24 mouse cellular contexts compared by ENCODE assay signal in the genomic region with DNA sequence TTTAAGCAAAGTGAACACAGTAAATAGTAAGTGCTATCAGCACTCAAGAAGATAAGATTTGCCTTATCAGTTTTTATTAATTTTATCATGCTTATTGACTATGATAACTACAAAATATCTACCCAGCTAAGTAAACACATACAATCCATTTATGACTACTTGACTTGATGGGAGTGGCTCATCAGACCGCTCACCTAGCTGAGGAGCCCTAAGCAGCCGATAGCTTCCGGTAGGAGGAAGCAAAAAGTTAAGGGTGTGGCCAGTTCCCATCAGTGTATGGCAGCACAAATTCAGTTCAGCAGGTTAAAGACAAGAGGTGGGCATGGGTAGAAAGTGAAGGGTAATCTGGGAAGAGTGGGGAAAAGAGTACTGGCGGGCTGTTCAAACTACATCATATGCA. TPM values are rescaled to one million over a fixed set of nuclear protein-coding genes. Genes with fewer than 3 reads are reported as not detected.
DNase-seq lines count a peak whose midpoint lies in the region; ATAC-seq and TF ChIP-seq lines count a peak whose summit lies in the region.
"Had no signal": no experiment of that assay in that cellular context is flagged by ENCODE, and none has a peak within 500 bp of the region (broad histone marks: within the 10 kb centered on the region; RNA-seq: fewer than 3 reads in every experiment).

No protein-coding gene starts in this region.

- H3K4me3 ChIP-seq in intestine, embryonic 14.5 days (ENCODE audit: low read depth, low read length), result no peak overlapping the region
- H3K4me3 ChIP-seq in intestine, postnatal 0 days (ENCODE audit: low read depth, low read length), result no peak overlapping the region
- H3K4me3 ChIP-seq in liver, embryonic 13.5 days (replicated peaks), result no peak overlapping the region
- no peak overlapping the region for H3K4me3 ChIP-seq in liver, postnatal 0 days (ENCODE audit: low read depth, low read length)
- no peak overlapping the region for H3K4me3 ChIP-seq in intestine, embryonic 15.5 days (replicated peaks)
- H3K4me3 ChIP-seq: embryonic facial prominence, embryonic 10.5 days; embryonic facial prominence, embryonic 12.5 days; forebrain, embryonic 13.5 days; forebrain, embryonic 15.5 days had no signal

- no peak overlapping the region for H3K9ac ChIP-seq in intestine, embryonic 14.5 days (ENCODE audit: low read length)
- no peak overlapping the region for H3K9ac ChIP-seq in intestine, postnatal 0 days (ENCODE audit: low read depth, low read length)
- H3K9ac ChIP-seq in liver, embryonic 13.5 days, result no peak overlapping the region
- H3K9ac ChIP-seq in liver, postnatal 0 days (replicated peaks), result no peak overlapping the region
- H3K9ac ChIP-seq in intestine, embryonic 15.5 days, result no peak overlapping the region
- H3K9ac ChIP-seq: forebrain, embryonic 15.5 days had no signal

- no peak overlapping the region for H3K27ac ChIP-seq in intestine, embryonic 14.5 days (ENCODE audit: low read depth)
- no peak overlapping the region for H3K27ac ChIP-seq in intestine, postnatal 0 days (ENCODE audit: low read depth, low read length)
- 0 out of 2 replicates have a peak overlapping the region, but pooled peaks have one; percentile 63 for H3K27ac ChIP-seq in liver, embryonic 13.5 days
- H3K27ac ChIP-seq in liver, postnatal 0 days (ENCODE audit: low read depth), result no peak overlapping the region
- no peak overlapping the region for H3K27ac ChIP-seq in intestine, embryonic 15.5 days
- H3K27ac ChIP-seq: embryonic facial prominence, embryonic 10.5 days; embryonic facial prominence, embryonic 12.5 days; forebrain, embryonic 13.5 days; forebrain, embryonic 15.5 days had no signal

- no peak for TF ChIP-seq CTCF in intestine, postnatal 0 days (IDR thresholded peaks at IDR 0.05; ENCODE audit: low read depth)
- TF ChIP-seq CTCF in liver, postnatal 0 days (IDR thresholded peaks at IDR 0.05; ENCODE audit: low read depth), result no peak

- peaks cover 4% of the 10 kb centered on the region; the same call in 1 of the 2 replicates for H3K27me3 ChIP-seq in intestine, embryonic 14.5 days (replicated peaks; ENCODE audit: control insufficient read depth, insufficient read depth, low read length)
- peaks cover 16% of the 10 kb centered on the region for H3K27me3 ChIP-seq in intestine, postnatal 0 days (replicated peaks; ENCODE audit: control insufficient read depth, insufficient read depth, low read length)
- no peaks in the 10 kb centered on the region for H3K27me3 ChIP-seq in liver, embryonic 13.5 days
- H3K27me3 ChIP-seq in liver, postnatal 0 days (ENCODE audit: insufficient read depth, low read length), result no peaks in the 10 kb centered on the region
- no peaks in the 10 kb centered on the region for H3K27me3 ChIP-seq in intestine, embryonic 15.5 days (replicated peaks)
- H3K27me3 ChIP-seq: CH12.LX; forebrain, embryonic 13.5 days; forebrain, embryonic 15.5 days had no signal

- no peaks in the 10 kb centered on the region for H3K4me1 ChIP-seq in intestine, embryonic 14.5 days (replicated peaks; ENCODE audit: control insufficient read depth, insufficient read depth, low read length)
- H3K4me1 ChIP-seq in intestine, postnatal 0 days (replicated peaks; ENCODE audit: control insufficient read depth, insufficient read depth, low read length), result no peaks in the 10 kb centered on the region
- peaks cover 45% of the 10 kb centered on the region for H3K4me1 ChIP-seq in liver, embryonic 13.5 days (replicated peaks)
- 0 out of 2 replicates have a peak, but pooled peaks cover 3% of the 10 kb centered on the region for H3K4me1 ChIP-seq in liver, postnatal 0 days (ENCODE audit: insufficient read depth)
- H3K4me1 ChIP-seq in intestine, embryonic 15.5 days (replicated peaks), result no peaks in the 10 kb centered on the region
- H3K4me1 ChIP-seq: embryonic facial prominence, embryonic 10.5 days; embryonic facial prominence, embryonic 12.5 days; forebrain, embryonic 13.5 days; forebrain, embryonic 15.5 days had no signal

- DNase-seq in intestine, embryonic 14.5 days (ENCODE audit: low spot score), result no peak
- DNase-seq in liver, embryonic 13.5 days, result no peak
- no peak for DNase-seq in liver, postnatal 0 days
- no peak for DNase-seq in kidney, postnatal 14 days
- DNase-seq: adrenal gland, adult 8-10 months; adrenal gland, postnatal 14 days; adrenal gland, postnatal 36 days; B cell, adult 2 months; cerebellum, adult 11-12 months; cerebellum, adult 2 months; cerebellum, adult 9-10 months; cerebellum, postnatal 10 days; cerebellum, postnatal 25 days had no signal

- H3K36me3 ChIP-seq in intestine, embryonic 14.5 days (ENCODE audit: control insufficient read depth, insufficient read depth, low read length), result no peaks in the 10 kb centered on the region
- H3K36me3 ChIP-seq in intestine, postnatal 0 days (ENCODE audit: control insufficient read depth, insufficient read depth), result no peaks in the 10 kb centered on the region
- 0 out of 2 replicates have a peak, but pooled peaks cover 5% of the 10 kb centered on the region for H3K36me3 ChIP-seq in liver, embryonic 13.5 days
- no peaks in the 10 kb centered on the region for H3K36me3 ChIP-seq in liver, postnatal 0 days (replicated peaks; ENCODE audit: insufficient read depth, low read length)
- no peaks in the 10 kb centered on the region for H3K36me3 ChIP-seq in intestine, embryonic 15.5 days
- H3K36me3 ChIP-seq: embryonic facial prominence, embryonic 10.5 days; embryonic facial prominence, embryonic 12.5 days; forebrain, embryonic 15.5 days had no signal

- H3K4me2 ChIP-seq in intestine, embryonic 14.5 days (ENCODE audit: low read length), result no peak overlapping the region
- H3K4me2 ChIP-seq in intestine, postnatal 0 days (replicated peaks; ENCODE audit: low read depth), result no peak overlapping the region
- no peak overlapping the region for H3K4me2 ChIP-seq in liver, embryonic 13.5 days
- H3K4me2 ChIP-seq in liver, postnatal 0 days (ENCODE audit: low read depth, low read length), result no peak overlapping the region
- no peak overlapping the region for H3K4me2 ChIP-seq in intestine, embryonic 15.5 days (replicated peaks)
- H3K4me2 ChIP-seq: embryonic facial prominence, embryonic 12.5 days; forebrain, embryonic 13.5 days; forebrain, embryonic 15.5 days had no signal

- no peaks in the 10 kb centered on the region for H3K9me3 ChIP-seq in intestine, embryonic 14.5 days (ENCODE audit: control insufficient read depth, low read length)
- no peaks in the 10 kb centered on the region for H3K9me3 ChIP-seq in intestine, postnatal 0 days (ENCODE audit: control insufficient read depth)
- no peaks in the 10 kb centered on the region for H3K9me3 ChIP-seq in liver, embryonic 13.5 days (replicated peaks)
- no peaks in the 10 kb centered on the region for H3K9me3 ChIP-seq in liver, postnatal 0 days (ENCODE audit: low read length)
- no peaks in the 10 kb centered on the region for H3K9me3 ChIP-seq in intestine, embryonic 15.5 days
- H3K9me3 ChIP-seq: embryonic facial prominence, embryonic 10.5 days; embryonic facial prominence, embryonic 12.5 days; forebrain, embryonic 13.5 days; forebrain, embryonic 15.5 days; G1E had no signal

- ATAC-seq in intestine, embryonic 14.5 days (replicated peaks; ENCODE audit: low FRiP score, low TSS enrichment, low read depth), result 0 out of 2 replicates have a peak, but pooled peaks have one; percentile 60
- ATAC-seq in intestine, postnatal 0 days, result no peak
- no peak for ATAC-seq in liver, embryonic 13.5 days (ENCODE audit: low read depth)
- no peak for ATAC-seq in liver, postnatal 0 days
- ATAC-seq in intestine, embryonic 15.5 days, result peak; percentile 87
- ATAC-seq: activated CD4-positive, CD25-positive, alpha-beta regulatory T cell, adult 4 months; CD4-positive, CD25-positive, alpha-beta regulatory T cell, adult 4 months; forebrain, embryonic 13.5 days; forebrain, embryonic 15.5 days; Patski had no signal

- TF ChIP-seq EP300 in liver, postnatal 0 days (IDR thresholded peaks at IDR 0.05; ENCODE audit: low read depth), result no peak

- 66% methylated on average over 4 of the region's 4 CpGs for WGBS in intestine, embryonic 14.5 days
- 45% methylated on average over 4 of the region's 4 CpGs for whole genome bisulfite sequencing in intestine, postnatal 0 days
- 65% methylated on average over 4 of the region's 4 CpGs for whole genome bisulfite sequencing in liver, embryonic 13.5 days (ENCODE audit: insufficient replicate concordance)
- 72% methylated on average over 4 of the region's 4 CpGs for WGBS in liver, postnatal 0 days (ENCODE audit: insufficient replicate concordance)
- WGBS in intestine, embryonic 15.5 days, result 69% methylated on average over 4 of the region's 4 CpGs

RNA-seq across cellular contexts. Expression of a gene that starts 10.2 kb away (rescaled TPM):
- polyA plus RNA-seq in intestine, embryonic 14.5 days (2014; fragmentation: Nextera tagmentation; extraction: Ambion mirVana), result 0.19 and 0.40 TPM in 2 replicates
- 0.08 TPM in 1 of 2 replicates, not detected in the other for polyA plus RNA-seq in intestine, postnatal 0 days (2015; fragmentation: Nextera tagmentation; extraction: Ambion mirVana)
- 25.5 and 33.6 TPM in 2 replicates for polyA plus RNA-seq in liver, embryonic 13.5 days (2015; fragmentation: Nextera tagmentation; extraction: Ambion mirVana)
- polyA plus RNA-seq in liver, postnatal 0 days (2015; fragmentation: Nextera tagmentation; extraction: Ambion mirVana), result 10.8 and 12.6 TPM in 2 replicates
- 0.23 and 0.66 TPM in 2 replicates for polyA plus RNA-seq in intestine, embryonic 15.5 days (2015; fragmentation: Nextera tagmentation; extraction: Ambion mirVana)
- polyA plus RNA-seq: activated CD4-positive, CD25-positive, alpha-beta regulatory T cell, adult 4 months; CD4-positive, CD25-positive, alpha-beta regulatory T cell, adult 4 months had no signal

RNA-seq across cellular contexts. Expression of a gene that starts 43.2 kb away (rescaled TPM):
- polyA plus RNA-seq in intestine, embryonic 14.5 days (2014; fragmentation: Nextera tagmentation; extraction: Ambion mirVana), result 69.1 and 73.0 TPM in 2 replicates
- polyA plus RNA-seq in intestine, postnatal 0 days (2015; fragmentation: Nextera tagmentation; extraction: Ambion mirVana), result 21.5 and 21.7 TPM in 2 replicates
- 45.9 and 57.1 TPM in 2 replicates for polyA plus RNA-seq in liver, embryonic 13.5 days (2015; fragmentation: Nextera tagmentation; extraction: Ambion mirVana)
- polyA plus RNA-seq in liver, postnatal 0 days (2015; fragmentation: Nextera tagmentation; extraction: Ambion mirVana), result 20.8 and 22.8 TPM in 2 replicates
- polyA plus RNA-seq in intestine, embryonic 15.5 days (2015; fragmentation: Nextera tagmentation; extraction: Ambion mirVana), result 59.2 and 63.0 TPM in 2 replicates

RNA-seq across cellular contexts. Expression of a gene that starts 43.2 kb away (rescaled TPM):
- 9.8 and 11.5 TPM in 2 replicates for polyA plus RNA-seq in intestine, embryonic 14.5 days (2014; fragmentation: Nextera tagmentation; extraction: Ambion mirVana)
- polyA plus RNA-seq in intestine, postnatal 0 days (2015; fragmentation: Nextera tagmentation; extraction: Ambion mirVana), result 4.0 TPM in 2 replicates
- 4.2 and 4.8 TPM in 2 replicates for polyA plus RNA-seq in liver, embryonic 13.5 days (2015; fragmentation: Nextera tagmentation; extraction: Ambion mirVana)
- polyA plus RNA-seq in liver, postnatal 0 days (2015; fragmentation: Nextera tagmentation; extraction: Ambion mirVana), result 2.1 and 2.8 TPM in 2 replicates
- polyA plus RNA-seq in intestine, embryonic 15.5 days (2015; fragmentation: Nextera tagmentation; extraction: Ambion mirVana), result 8.8 and 10.1 TPM in 2 replicates

Comparison
In these comparisons a context has a peak if more than half of its experiments do, and no peak if none do; other contexts are left out.
1. ATAC-seq: peak in intestine, embryonic 14.5 days (single experiment) and intestine, embryonic 15.5 days (single experiment); none in intestine, postnatal 0 days (single experiment), liver, embryonic 13.5 days (single experiment) and liver, postnatal 0 days (single experiment).